Mouse (Mus musculus) activated CD4-positive, CD25-positive, alpha-beta regulatory T cell, adult 9 weeks (primary cell): ENCODE data around the gene Poln. TPM values are rescaled to one million over a fixed set of nuclear protein-coding genes. Genes with fewer than 3 reads are reported as not detected.

ENCODE experiments used
- polyA plus RNA-seq: library from polyadenylated mRNA; unstranded; fragments of 100-300 nt; shearing (Covaris generic); gene quantifications from one replicate; pipeline ENCODE4 v1.2.1, GENCODE M21; 2017

Gene Poln
- 0.42 TPM for polyA plus RNA-seq

GRCm38 (mm10) chr5:34168950-34169891 is at the start of gene Poln, which contains the start of gene Haus3:
Poln (minus strand) TSS chr5:34169448.
Haus3 (minus strand) TSS chr5:34169527.

GRCm38 (mm10) chr5:34187601-34188316 is 18.5 kb upstream of the Poln start, which contains the start of gene Mxd4:
Mxd4 (minus strand) TSS chr5:34187720.

GRCm38 (mm10) chr5:33995843-33996693 is 173.2 kb downstream of the Poln start, which contains the start of gene Nat8l:
Nat8l (plus strand) TSS chr5:33995984.

GRCm38 (mm10) chr5:33983309-33984121 is 185.7 kb downstream of the Poln start, which contains the start of gene Gm1673:
Gm1673 (plus strand) TSS chr5:33983433.

Other genes starting within 250 kb of the Poln start
- 52.1 TPM for gene Nelfa, start 233.0 kb downstream of the Poln start, polyA plus RNA-seq
- gene Gm1673, start 186.0 kb downstream of the Poln start, polyA plus RNA-seq, result not detected
- not detected for gene Nat8l, start 173.5 kb downstream of the Poln start, polyA plus RNA-seq
- gene Haus3, start 79 bp upstream of the Poln start, polyA plus RNA-seq, result 81.8 TPM
- gene Mxd4, start 18.3 kb upstream of the Poln start, polyA plus RNA-seq, result 56.6 TPM
- gene Zfyve28, start 119.0 kb upstream of the Poln start, polyA plus RNA-seq, result 3.8 TPM
- gene Cfap99, start 119.2 kb upstream of the Poln start, polyA plus RNA-seq, result not detected
- gene Rnf4, start 166.8 kb upstream of the Poln start, polyA plus RNA-seq, result 162 TPM
- 7.8 TPM for gene Fam193a, start 200.5 kb upstream of the Poln start, polyA plus RNA-seq